17 mouse cellular contexts compared by ENCODE assay signal in genomic region chr2:125382613-125383272, GRCm38 (mm10).
A peak's percentile ranks its signal among the peaks of the same experiment; 100 is the strongest.
DNase-seq lines count a peak whose midpoint lies in the region; ATAC-seq and TF ChIP-seq lines count a peak whose summit lies in the region.
"Had no signal": no experiment of that assay in that cellular context is flagged by ENCODE, and none has a peak within 500 bp of the region (broad histone marks: within the 10 kb centered on the region; RNA-seq: fewer than 3 reads in every experiment).

No protein-coding gene starts in this region.

- no peaks in the 10 kb centered on the region for H3K79me2 ChIP-seq in CH12.LX (replicated peaks; ENCODE audit: control insufficient read depth, extremely low read depth, insufficient read depth, poor library complexity, severe bottlenecking)

- WGBS in lung, embryonic 16.5 days: 62% methylated on average over 7 of the region's 7 CpGs

- ATAC-seq in lung, embryonic 16.5 days (ENCODE audit: low read depth): no peak
- ATAC-seq: forebrain, embryonic 15.5 days had no signal

- H3K36me3 ChIP-seq in lung, embryonic 16.5 days (ENCODE audit: control insufficient read depth, insufficient read depth, low read length): peaks cover 11% of the 10 kb centered on the region; the same call in 1 of the 2 replicates
- H3K36me3 ChIP-seq in CH12.LX (replicated peaks in 1 of 2; ENCODE audit: control insufficient read depth in 1 of 2, insufficient read depth in 1 of 2, low read length in 1 of 2): no peaks in the 10 kb centered on the region
- H3K36me3 ChIP-seq: hindbrain, embryonic 15.5 days had no signal

- TF ChIP-seq POLR2A in CH12.LX (IDR thresholded peaks at IDR 0.05; ENCODE audit: low read depth, low read length): no peak

- no peak overlapping the region for H3K9ac ChIP-seq in lung, embryonic 16.5 days (ENCODE audit: low read length)
- no peak overlapping the region for H3K9ac ChIP-seq in CH12.LX (ENCODE audit: insufficient read depth, low read depth)
- H3K9ac ChIP-seq: embryonic facial prominence, embryonic 15.5 days; forebrain, embryonic 15.5 days; heart, embryonic 12.5 days; hindbrain, embryonic 15.5 days had no signal

- no peak overlapping the region for H3K4me2 ChIP-seq in lung, embryonic 16.5 days (ENCODE audit: low read depth, low read length)
- peak overlapping the region; percentile 48; the same call in 1 of the 2 replicates for H3K4me2 ChIP-seq in CH12.LX (ENCODE audit: insufficient read depth, low read depth, poor library complexity, severe bottlenecking)
- H3K4me2 ChIP-seq: embryonic facial prominence, embryonic 15.5 days; forebrain, embryonic 15.5 days; heart, embryonic 12.5 days; hindbrain, embryonic 15.5 days had no signal

- in situ Hi-C loops in CH12.LX (cut with MboI; ENCODE audit: low pct_ligation_motif_present, low pct_unique_long_range_greater_than_20kb, low sequenced_read_pairs): no loop called here

- peak overlapping the region; percentile 9; the same call in 1 of the 2 replicates for H3K27ac ChIP-seq in gastrocnemius, adult 2 months
- peak overlapping the region; percentile 44 for H3K27ac ChIP-seq in lung, embryonic 16.5 days (ENCODE audit: low read length)
- no peak overlapping the region for H3K27ac ChIP-seq in CH12.LX (ENCODE audit: insufficient read depth, low read depth)
- H3K27ac ChIP-seq: embryonic facial prominence, embryonic 15.5 days; forebrain, embryonic 15.5 days; hindbrain, embryonic 15.5 days had no signal

- no peak overlapping the region for H3K4me3 ChIP-seq in gastrocnemius, adult 2 months
- H3K4me3 ChIP-seq in lung, embryonic 16.5 days (ENCODE audit: low read length): no peak overlapping the region
- no peak overlapping the region for H3K4me3 ChIP-seq in CH12.LX (replicated peaks in 1 of 3; ENCODE audit: low read depth in 2 of 3, low read length in 2 of 3, poor library complexity in 1 of 3)
- H3K4me3 ChIP-seq: embryonic facial prominence, embryonic 15.5 days; forebrain, embryonic 15.5 days; heart, embryonic 12.5 days; hindbrain, embryonic 15.5 days had no signal

- no peak for DNase-seq in gastrocnemius, adult 2 months
- DNase-seq in gastrocnemius, adult 18-20 months (ENCODE audit: low spot score): no peak
- DNase-seq in lung, postnatal 4 days: no peak
- DNase-seq in CH12.LX (ENCODE audit: extremely low read depth): no peak
- DNase-seq in skeletal muscle tissue, adult 2 months (ENCODE audit: low read depth, low spot score): peak; percentile 21
- no peak for DNase-seq in thymus, postnatal 4 days
- DNase-seq: adrenal gland, adult 2 months; adrenal gland, postnatal 25 days; cerebellum, adult 18-20 months; cerebellum, adult 9-11 months; cerebellum, postnatal 36 days; gastrocnemius, postnatal 14 days had no signal

- dilution Hi-C loops in CH12.LX (cut with MboI; ENCODE audit: extremely low pct_ligation_motif_present, extremely low pct_unique_long_range_greater_than_20kb, low sequenced_read_pairs): no loop called here

- intact Hi-C loops in gastrocnemius, adult 2 months (cut with DNase I): no loop called here

- peaks cover 8% of the 10 kb centered on the region for H3K4me1 ChIP-seq in lung, embryonic 16.5 days (replicated peaks; ENCODE audit: control insufficient read depth, insufficient read depth, low read length)
- peaks cover 0 to 3% of the 10 kb centered on the region in 2 experiments; a peak in 1 of 4 replicates for H3K4me1 ChIP-seq in CH12.LX (ENCODE audit: control insufficient read depth in 1 of 2, insufficient read depth in 2 of 2)
- H3K4me1 ChIP-seq: embryonic facial prominence, embryonic 15.5 days; forebrain, embryonic 15.5 days; heart, embryonic 12.5 days; hindbrain, embryonic 15.5 days had no signal

- no peak for TF ChIP-seq CTCF in gastrocnemius, adult 2 months (IDR thresholded peaks at IDR 0.05)
- no peak for TF ChIP-seq CTCF in CH12.LX (conservative IDR thresholded peaks at IDR 0.05 in 1 of 2, IDR thresholded peaks at IDR 0.05 in 1 of 2; ENCODE audit: low read depth in 2 of 2, low read length in 2 of 2)

- no peak for TF ChIP-seq RAD21 in CH12.LX (IDR thresholded peaks at IDR 0.05; ENCODE audit: low read depth, low read length)

- no peaks in the 10 kb centered on the region for H3K9me3 ChIP-seq in lung, embryonic 16.5 days (ENCODE audit: control insufficient read depth, low read length)
- no peaks in the 10 kb centered on the region for H3K9me3 ChIP-seq in CH12.LX (replicated peaks; ENCODE audit: low read length)
- H3K9me3 ChIP-seq: embryonic facial prominence, embryonic 15.5 days; forebrain, embryonic 15.5 days; heart, embryonic 12.5 days; hindbrain, embryonic 15.5 days had no signal

- no peak for TF ChIP-seq EP300 in CH12.LX (IDR thresholded peaks at IDR 0.05; ENCODE audit: low read length)

- no peaks in the 10 kb centered on the region for H3K27me3 ChIP-seq in lung, embryonic 16.5 days (ENCODE audit: control insufficient read depth, insufficient read depth, low read depth, low read length)
- H3K27me3 ChIP-seq in CH12.LX (replicated peaks): no peaks in the 10 kb centered on the region
- H3K27me3 ChIP-seq: embryonic facial prominence, embryonic 15.5 days; forebrain, embryonic 15.5 days; heart, embryonic 12.5 days; hindbrain, embryonic 15.5 days had no signal

TF ChIP-seq in CH12.LX, 34 proteins besides CTCF, POLR2A, EP300 and RAD21:
- TF ChIP-seq MAZ (IDR thresholded peaks at IDR 0.05; ENCODE audit: low read depth, low read length) (no peak), CHD1 (IDR thresholded peaks at IDR 0.05; ENCODE audit: low read depth, low read length) (no peak), CHD2 (IDR thresholded peaks at IDR 0.05; ENCODE audit: low read length) (no peak), SMC3 (IDR thresholded peaks at IDR 0.05; ENCODE audit: low read depth, low read length) (no peak), BHLHE40 (IDR thresholded peaks at IDR 0.05; ENCODE audit: low read depth, low read length) (no peak), HCFC1 (IDR thresholded peaks at IDR 0.05; ENCODE audit: low read depth, low read length) (no peak), JUND (conservative IDR thresholded peaks at IDR 0.05; ENCODE audit: low read depth, low read length) (no peak), GABPA (IDR thresholded peaks at IDR 0.05; ENCODE audit: insufficient replicate concordance, low read depth, low read length) (no peak), SIN3A (IDR thresholded peaks at IDR 0.05; ENCODE audit: low read length) (no peak), ZNF384 (IDR thresholded peaks at IDR 0.05; ENCODE audit: low read depth, low read length) (no peak), USF1 (IDR thresholded peaks at IDR 0.05; ENCODE audit: low read depth, low read length) (no peak), ELF1 (IDR thresholded peaks at IDR 0.05; ENCODE audit: low read depth, low read length) (no peak), TCF12 (IDR thresholded peaks at IDR 0.05; ENCODE audit: low read depth, low read length) (no peak), KAT2A (IDR thresholded peaks at IDR 0.05; ENCODE audit: insufficient replicate concordance, low read length) (no peak), ETS1 (conservative IDR thresholded peaks at IDR 0.05; ENCODE audit: low read depth, low read length) (no peak), POLR2AphosphoS2 (IDR thresholded peaks at IDR 0.05; ENCODE audit: low read depth, low read length) (no peak), UBTF (IDR thresholded peaks at IDR 0.05; ENCODE audit: low read depth, low read length) (no peak)
